Mouse (Mus musculus) heart, embryonic 15.5 days (tissue): ENCODE data around the gene Zkscan7. TPM values are rescaled to one million over a fixed set of nuclear protein-coding genes. Genes with fewer than 3 reads are reported as not detected.
"Not testable (repeated sequence)": the region's sequence is repeated elsewhere in the genome, so short reads cannot be mapped to it uniquely, and the experiment has no call there.

Source experiments
- ATAC-seq: fragments of 200-750 bp; cut with Nextera tagmentation; replicated peaks from 2 replicates; pipeline ENCODE4 v1.8.0; 2017; ENCODE audit warnings: low read depth, moderate TSS enrichment; ENCODE audit not compliant: insufficient number of reproducible peaks, insufficient read depth, low FRiP score
- H3K27ac ChIP-seq: fragments of 300-500 bp; sonication (generic); 2 replicates; pipeline ENCODE4 v1.5.1; 2015; ENCODE audit warnings: mild to moderate bottlenecking, inconsistent platforms
- H3K27me3 ChIP-seq: fragments of 300-500 bp; sonication (generic); 2 replicates; pipeline ENCODE4 v1.6.1; 2015; ENCODE audit warnings: inconsistent platforms
- H3K36me3 ChIP-seq: fragments of 300-500 bp; sonication (generic); 2 replicates; pipeline ENCODE4 v1.6.1; 2015; ENCODE audit warnings: mild to moderate bottlenecking, inconsistent platforms
- H3K4me1 ChIP-seq: fragments of 300-500 bp; sonication (generic); replicated peaks from 2 replicates; pipeline ENCODE4 v1.6.1; 2015; ENCODE audit warnings: inconsistent platforms
- H3K4me2 ChIP-seq: fragments of 300-500 bp; sonication (generic); 2 replicates; pipeline ENCODE4 v1.6.1; 2015; ENCODE audit warnings: inconsistent platforms, mild to moderate bottlenecking, moderate library complexity
- H3K4me3 ChIP-seq: fragments of 300-500 bp; sonication (generic); 2 replicates; pipeline ENCODE4 v1.5.1; 2015; ENCODE audit warnings: mild to moderate bottlenecking, inconsistent platforms
- H3K9ac ChIP-seq: fragments of 300-500 bp; sonication (generic); 2 replicates; pipeline ENCODE4 v1.6.1; 2015; ENCODE audit warnings: mild to moderate bottlenecking, inconsistent platforms
- H3K9me3 ChIP-seq: fragments of 300-500 bp; sonication (generic); replicated peaks from 2 replicates; pipeline ENCODE4 v1.6.1; 2016; ENCODE audit warnings: inconsistent platforms
- WGBS: fragments of 180-500 bp; shearing (Covaris S2); methylation state at CpG from one replicate; pipeline ENCODE4 v1.1.7; 2015; ENCODE audit warnings: mixed read lengths; 5-methylcytosine and 5-hydroxymethylcytosine counted together
- polyA plus RNA-seq: library from polyadenylated mRNA; unstranded; fragments of >200 nt; fragmentation: Nextera tagmentation; extraction: Ambion mirVana; gene quantifications from 2 replicates; pipeline ENCODE4 v1.2.1, GENCODE M21; 2015

The Zkscan7 gene
- 1.9 and 2.6 TPM in 2 replicates for polyA plus RNA-seq

- ATAC-seq: no peak
- Histone ChIP-seq H3K36me3 (no peaks in the 10 kb centered on the region), H3K27me3 (peaks cover 3% of the 10 kb centered on the region; the same call in 1 of the 2 replicates), H3K9me3 (no peaks in the 10 kb centered on the region), H3K4me3 (peak within 1 kb of the TSS; percentile 73), H3K4me1 (no peaks in the 10 kb centered on the region; the same call in 1 of the 2 replicates), H3K4me2 (peak within 1 kb of the TSS; percentile 84), H3K9ac (no peak within 1 kb of the TSS), H3K27ac (no peak within 1 kb of the TSS)
- 77% methylated on average over 3 of the region's 3 CpGs for WGBS
Measured at GRCm38 (mm10) chr9:122885385-122885784, at the start of gene Zkscan7. TSS of gene Zkscan7 (plus strand) at chr9:122885685.

- Histone ChIP-seq H3K27me3 (no peaks in the 10 kb centered on the region), H3K9me3 (no peaks in the 10 kb centered on the region), H3K27ac (no peak overlapping the region), H3K4me3 (no peak overlapping the region), H3K4me2 (no peak overlapping the region), H3K36me3 (peaks cover 3% of the 10 kb centered on the region; the same call in 1 of the 2 replicates), H3K4me1 (peaks cover 19% of the 10 kb centered on the region), H3K9ac (no peak overlapping the region)
- WGBS: 74% methylated on average over 9 of the region's 9 CpGs
- ATAC-seq: no peak
Measured at GRCm38 (mm10) chr9:122836126-122836525, 49.4 kb upstream of the Zkscan7 start.

GRCm38 (mm10) chr9:122836790-122837189, 48.7 kb upstream of the Zkscan7 start:
- ATAC-seq: peak; percentile 55; the same call in 1 of the 2 replicates
- 27% methylated on average over 6 of the region's 6 CpGs for WGBS
- Histone ChIP-seq H3K4me3 (no peak overlapping the region), H3K27me3 (no peaks in the 10 kb centered on the region), H3K9me3 (no peaks in the 10 kb centered on the region), H3K27ac (peak overlapping the region; percentile 55), H3K4me2 (no peak overlapping the region), H3K9ac (no peak overlapping the region), H3K36me3 (peaks cover 3% of the 10 kb centered on the region; the same call in 1 of the 2 replicates), H3K4me1 (peaks cover 19% of the 10 kb centered on the region)

DNA sequence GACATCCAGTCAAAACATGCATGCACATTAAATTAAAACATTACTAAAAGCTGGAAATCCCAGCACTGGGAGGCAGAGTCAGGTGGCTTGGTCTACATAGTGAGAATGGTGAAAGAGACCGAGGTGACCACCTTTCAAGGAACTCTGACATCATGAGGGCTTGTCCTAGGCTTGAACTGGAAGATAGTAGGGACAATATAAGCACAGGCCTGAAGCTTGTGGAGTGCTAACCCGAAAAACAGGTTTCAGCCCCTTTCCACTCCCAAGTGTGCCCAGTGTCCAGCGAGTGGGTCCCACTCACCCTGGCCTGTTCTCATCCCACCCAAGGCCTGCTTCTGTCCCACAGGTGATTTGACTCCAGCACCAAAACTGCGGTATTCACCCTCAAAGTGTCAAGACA, 48.3 kb upstream of the Zkscan7 start:
- peaks cover 3% of the 10 kb centered on the region; the same call in 1 of the 2 replicates for H3K36me3 ChIP-seq
- WGBS: 68% methylated on average over 4 of the region's 4 CpGs
- no peaks in the 10 kb centered on the region for H3K27me3 ChIP-seq
- H3K9ac ChIP-seq: no peak overlapping the region
- peaks cover 19% of the 10 kb centered on the region for H3K4me1 ChIP-seq
- H3K27ac ChIP-seq: peak overlapping the region; percentile 55
- H3K4me3 ChIP-seq: no peak overlapping the region
- H3K4me2 ChIP-seq: no peak overlapping the region
- peak; percentile 27; the same call in 1 of the 2 replicates for ATAC-seq
- H3K9me3 ChIP-seq: no peaks in the 10 kb centered on the region

- Histone ChIP-seq H3K27me3 (no peaks in the 10 kb centered on the region), H3K4me1 (peaks cover 19% of the 10 kb centered on the region), H3K27ac (peak overlapping the region; percentile 55), H3K9me3 (no peaks in the 10 kb centered on the region), H3K36me3 (peaks cover 1% of the 10 kb centered on the region; the same call in 1 of the 2 replicates), H3K9ac (no peak overlapping the region), H3K4me3 (peak overlapping the region; percentile 5; the same call in 1 of the 2 replicates), H3K4me2 (peak overlapping the region; percentile 38)
- ATAC-seq: no peak; the same call in 1 of the 2 replicates
- WGBS: 26% methylated on average over 16 of the region's 16 CpGs
Measured at GRCm38 (mm10) chr9:122837680-122838079, 47.8 kb upstream of the Zkscan7 start.

GRCm38 (mm10) chr9:122843760-122844159, 41.7 kb upstream of the Zkscan7 start, which contains the start of gene Gm35549:
TSS of gene Gm35549 (minus strand) at chr9:122844035.
- ATAC-seq: no peak; the same call in 1 of the 2 replicates

DNA sequence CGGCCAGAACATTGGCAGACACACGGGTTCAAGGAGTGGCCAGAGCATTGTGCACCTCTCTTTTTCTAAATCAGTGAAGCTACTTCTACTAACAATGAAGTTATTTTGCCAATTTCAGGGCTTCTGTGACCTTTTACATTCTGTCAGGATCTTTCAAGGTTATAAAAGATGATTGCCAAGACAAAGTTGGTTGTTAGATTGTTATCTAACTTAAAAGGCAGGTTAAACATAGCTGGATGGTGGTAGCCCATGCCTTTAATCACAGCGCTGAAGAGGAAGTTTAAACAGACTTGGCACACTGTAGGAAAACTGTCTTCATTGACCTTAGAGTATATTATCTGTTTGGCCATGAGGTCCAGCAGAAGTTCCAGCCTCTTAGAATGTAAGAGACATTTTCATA, 39.9 kb upstream of the Zkscan7 start:
- H3K9ac ChIP-seq: no peak overlapping the region
- no peaks in the 10 kb centered on the region for H3K9me3 ChIP-seq
- ATAC-seq: no peak
- H3K27ac ChIP-seq: no peak overlapping the region
- no peaks in the 10 kb centered on the region for H3K4me1 ChIP-seq
- H3K36me3 ChIP-seq: peaks cover 24% of the 10 kb centered on the region
- 77% methylated on average over 3 of the region's 3 CpGs for WGBS
- no peak overlapping the region for H3K4me3 ChIP-seq
- no peaks in the 10 kb centered on the region for H3K27me3 ChIP-seq
- no peak overlapping the region for H3K4me2 ChIP-seq

More at GRCm38 (mm10) chr9:122843760-122844159, 41.7 kb upstream of the Zkscan7 start, which contains the start of gene Gm35549:
- H3K4me1 ChIP-seq: no peaks in the 10 kb centered on the region
- no peak within 1 kb of the TSS for H3K9ac ChIP-seq
- no peaks in the 10 kb centered on the region for H3K27me3 ChIP-seq
- H3K27ac ChIP-seq: no peak within 1 kb of the TSS
- 81% methylated on average over 3 of the region's 3 CpGs for WGBS
- no peak within 1 kb of the TSS for H3K4me3 ChIP-seq
- no peaks in the 10 kb centered on the region for H3K9me3 ChIP-seq
- H3K36me3 ChIP-seq: peaks cover 6% of the 10 kb centered on the region; the same call in 1 of the 2 replicates
- no peak within 1 kb of the TSS for H3K4me2 ChIP-seq

GRCm38 (mm10) chr9:122846156-122846555, 39.3 kb upstream of the Zkscan7 start:
- Histone ChIP-seq H3K4me3 (no peak overlapping the region), H3K4me1 (no peaks in the 10 kb centered on the region), H3K9me3 (no peaks in the 10 kb centered on the region), H3K36me3 (peaks cover 29% of the 10 kb centered on the region), H3K4me2 (no peak overlapping the region), H3K27ac (no peak overlapping the region), H3K27me3 (no peaks in the 10 kb centered on the region), H3K9ac (no peak overlapping the region)
- ATAC-seq: no peak

DNA sequence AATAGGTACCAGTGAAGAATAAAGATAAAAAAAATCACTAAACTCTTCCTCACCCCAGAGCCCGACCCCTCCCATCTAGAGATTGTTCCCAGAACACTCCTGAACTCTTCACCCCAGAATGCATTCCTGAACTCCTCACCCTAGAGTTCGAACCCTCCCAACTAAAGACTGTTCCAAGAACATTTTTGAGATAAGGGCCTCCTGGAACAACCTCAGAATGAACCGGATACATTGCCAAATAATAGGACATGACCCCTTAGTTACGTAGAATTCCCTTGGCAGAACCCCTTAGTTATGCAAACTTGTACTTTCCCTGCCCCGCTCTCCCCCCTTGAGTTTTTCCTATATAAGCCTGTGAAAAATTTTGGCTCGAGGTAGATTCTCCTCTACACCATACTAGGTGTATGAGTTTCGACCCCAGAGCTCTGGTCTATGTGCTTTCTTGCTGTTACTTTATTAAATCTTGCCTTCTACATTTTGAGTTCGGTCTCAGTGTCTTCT, 37.6 kb upstream of the Zkscan7 start:
- H3K27me3 ChIP-seq, H3K4me2 ChIP-seq, H3K4me3 ChIP-seq, ATAC-seq, H3K9ac ChIP-seq, H3K27ac ChIP-seq, H3K9me3 ChIP-seq, H3K4me1 ChIP-seq: not testable (repeated sequence)
- 63% methylated on average over 8 of the region's 8 CpGs for WGBS
- H3K36me3 ChIP-seq: peaks cover 46% of the 10 kb centered on the region

- ATAC-seq: no peak
- H3K4me1 ChIP-seq: 0 out of 2 replicates have a peak, but pooled peaks cover 3% of the 10 kb centered on the region
- no peak overlapping the region for H3K27ac ChIP-seq
- H3K4me3 ChIP-seq: no peak overlapping the region
- no peak overlapping the region for H3K4me2 ChIP-seq
- H3K9me3 ChIP-seq: peaks cover 10% of the 10 kb centered on the region
- peaks cover 95% of the 10 kb centered on the region for H3K36me3 ChIP-seq
- WGBS: 85% methylated on average over 7 of the region's 7 CpGs
- H3K27me3 ChIP-seq: no peaks in the 10 kb centered on the region
- no peak overlapping the region for H3K9ac ChIP-seq
Measured at GRCm38 (mm10) chr9:122854526-122854925, 31.0 kb upstream of the Zkscan7 start.

DNA sequence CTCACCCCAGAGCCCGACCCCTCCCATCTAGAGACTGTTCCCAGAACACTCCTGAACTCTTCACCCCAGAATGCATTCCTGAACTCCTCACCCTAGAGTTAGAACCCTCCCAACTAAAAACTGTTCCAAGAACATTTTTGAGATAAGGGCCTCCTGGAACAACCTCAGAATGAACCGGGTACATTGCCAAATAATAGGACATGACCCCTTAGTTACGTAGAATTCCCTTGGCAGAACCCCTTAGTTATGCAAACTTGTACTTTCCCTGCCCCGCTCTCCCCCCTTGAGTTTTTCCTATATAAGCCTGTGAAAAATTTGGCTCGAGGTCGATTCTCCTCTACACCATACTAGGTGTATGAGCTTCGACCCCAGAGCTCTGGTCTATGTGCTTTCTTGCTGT, 30.3 kb upstream of the Zkscan7 start:
- not testable (repeated sequence) for H3K4me2 ChIP-seq, H3K4me1 ChIP-seq, H3K27me3 ChIP-seq, H3K4me3 ChIP-seq, ATAC-seq, H3K9ac ChIP-seq, H3K27ac ChIP-seq
- Histone ChIP-seq H3K36me3 (peaks cover 95% of the 10 kb centered on the region), H3K9me3 (peaks cover 15% of the 10 kb centered on the region)
- 59% methylated on average over 2 of the region's 7 CpGs for WGBS

DNA sequence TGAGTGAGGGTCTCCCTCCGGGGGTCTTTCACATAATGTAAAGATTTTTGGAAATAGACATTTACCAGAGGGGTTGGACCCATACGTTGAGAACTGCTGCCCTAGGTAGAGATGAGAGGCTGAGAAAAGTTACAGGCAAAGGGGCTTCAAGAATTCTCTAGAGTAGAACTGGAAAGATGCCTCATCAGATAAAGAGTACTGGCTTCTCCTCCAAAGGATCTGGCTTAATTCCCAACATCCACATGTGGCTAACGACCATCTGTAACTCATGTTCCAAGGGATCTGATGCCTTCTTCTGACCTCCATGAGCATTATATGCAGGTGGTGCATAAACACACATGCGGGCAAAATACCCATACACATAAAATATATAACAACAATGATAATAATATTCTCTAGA, 29.9 kb upstream of the Zkscan7 start:
- Histone ChIP-seq H3K9me3 (peaks cover 19% of the 10 kb centered on the region), H3K27ac (no peak overlapping the region), H3K36me3 (peaks cover 95% of the 10 kb centered on the region), H3K27me3 (no peaks in the 10 kb centered on the region), H3K4me1 (0 out of 2 replicates have a peak, but pooled peaks cover 3% of the 10 kb centered on the region), H3K9ac (no peak overlapping the region), H3K4me3 (no peak overlapping the region), H3K4me2 (no peak overlapping the region)
- WGBS: 97% methylated on average over 4 of the region's 4 CpGs
- ATAC-seq: no peak
